Mouse (Mus musculus): Measurements from ENCODE around the gene Wnt9a. TPM values are rescaled to one million over a fixed set of nuclear protein-coding genes. Genes with fewer than 3 reads are reported as not detected.
A peak's percentile ranks its signal among the peaks of the same experiment; 100 is the strongest.

The Wnt9a gene
- 8.1 and 8.9 TPM in 2 replicates for polyA plus RNA-seq (2015; fragmentation: Nextera tagmentation; extraction: Ambion mirVana)

DNA sequence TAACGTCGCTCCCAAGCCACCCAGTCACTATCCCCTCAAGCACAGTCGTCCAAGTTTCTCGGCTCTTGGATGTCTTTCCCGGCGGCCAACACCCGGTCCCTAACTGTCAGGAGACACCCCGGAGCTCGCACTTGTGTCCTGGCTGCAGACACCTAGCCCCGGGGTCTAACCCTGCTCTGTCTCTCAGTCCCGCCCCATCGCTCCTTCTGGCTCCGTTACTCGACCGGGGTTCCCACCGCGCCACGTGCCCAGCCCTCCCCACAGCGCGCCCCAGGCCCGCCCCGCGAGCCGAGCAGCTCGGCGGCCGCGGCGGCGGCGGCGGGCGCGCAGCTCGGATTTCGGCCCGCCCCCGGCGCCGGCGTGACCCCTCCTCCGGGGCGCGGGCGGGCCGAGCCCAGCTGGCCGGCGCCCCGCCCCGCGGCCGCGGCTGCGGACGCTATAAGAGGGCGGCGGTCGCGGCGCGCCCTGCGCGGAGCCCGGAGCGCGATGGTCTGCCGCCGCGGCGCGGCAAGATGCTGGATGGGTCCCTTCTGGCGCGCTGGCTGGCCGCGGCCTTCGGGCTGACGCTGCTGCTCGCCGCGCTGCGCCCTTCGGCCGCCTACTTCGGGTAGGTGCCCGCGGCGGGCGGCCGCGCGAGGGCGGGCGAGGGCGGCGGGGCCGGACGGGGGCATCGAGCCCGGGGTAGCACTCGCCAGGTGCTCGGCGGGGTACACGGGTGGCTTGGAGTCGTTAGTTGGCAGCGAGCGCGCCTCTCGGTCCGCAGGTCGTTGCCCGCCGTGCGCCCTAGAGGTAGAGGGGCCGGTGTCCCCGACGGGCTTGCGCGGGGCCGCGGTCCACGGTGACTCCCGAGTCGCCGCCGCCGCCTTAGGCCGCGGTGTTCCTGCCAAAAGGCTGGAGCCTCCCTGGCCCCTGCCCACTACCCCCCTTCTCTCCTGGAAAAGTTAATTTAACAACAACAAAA is at the start of gene Wnt9a:
TSS of gene Wnt9a (plus strand) at position 468 of the 961 bp plus-strand sequence.
- Histone ChIP-seq H3K36me3 (no peaks in the 10 kb centered on the region), H3K27ac (peak within 1 kb of the TSS; percentile 76; the same call in 1 of the 2 replicates), H3K9me3 (no peaks in the 10 kb centered on the region), H3K4me3 (peak within 1 kb of the TSS; percentile 75), H3K4me1 (peaks cover 63% of the 10 kb centered on the region), H3K9ac (peak within 1 kb of the TSS; percentile 84), H3K27me3 (peaks cover 75% of the 10 kb centered on the region), H3K4me2 (replicated peaks) (peak within 1 kb of the TSS; percentile 89)
- ATAC-seq (ENCODE audit: low FRiP score, low read depth), result peak; percentile 70
- WGBS, result under 1% methylated on average over 113 of the region's 128 CpGs

DNA sequence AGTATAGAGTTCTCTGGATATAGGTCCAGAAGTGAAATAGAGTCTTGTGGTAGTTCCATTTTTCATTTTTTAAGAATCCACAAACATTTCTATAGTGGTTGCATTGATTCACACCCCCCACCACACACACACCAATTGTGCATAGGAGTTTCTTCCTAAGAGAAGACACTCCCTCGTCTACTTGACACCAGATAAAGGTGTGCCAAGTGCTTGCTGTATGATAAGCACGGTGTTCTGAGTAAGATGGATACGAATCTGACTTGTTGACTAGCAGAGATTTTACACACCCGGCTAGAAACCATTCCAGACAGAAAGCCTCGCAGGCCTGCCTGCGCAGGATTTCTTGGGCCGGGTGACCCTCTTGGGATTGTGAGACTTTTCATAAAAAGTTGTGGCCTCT is 47.1 kb upstream of the Wnt9a start:
- peaks cover 13% of the 10 kb centered on the region for H3K4me1 ChIP-seq
- H3K27ac ChIP-seq, result no peak overlapping the region
- no peak overlapping the region for H3K4me3 ChIP-seq
- no peak overlapping the region for H3K9ac ChIP-seq
- ATAC-seq (ENCODE audit: low FRiP score, low read depth), result no peak
- H3K4me2 ChIP-seq (replicated peaks), result no peak overlapping the region
- peaks cover 44% of the 10 kb centered on the region for H3K27me3 ChIP-seq
- H3K36me3 ChIP-seq, result no peaks in the 10 kb centered on the region
- H3K9me3 ChIP-seq, result no peaks in the 10 kb centered on the region
- 86% methylated on average over 7 of the region's 7 CpGs for WGBS

DNA sequence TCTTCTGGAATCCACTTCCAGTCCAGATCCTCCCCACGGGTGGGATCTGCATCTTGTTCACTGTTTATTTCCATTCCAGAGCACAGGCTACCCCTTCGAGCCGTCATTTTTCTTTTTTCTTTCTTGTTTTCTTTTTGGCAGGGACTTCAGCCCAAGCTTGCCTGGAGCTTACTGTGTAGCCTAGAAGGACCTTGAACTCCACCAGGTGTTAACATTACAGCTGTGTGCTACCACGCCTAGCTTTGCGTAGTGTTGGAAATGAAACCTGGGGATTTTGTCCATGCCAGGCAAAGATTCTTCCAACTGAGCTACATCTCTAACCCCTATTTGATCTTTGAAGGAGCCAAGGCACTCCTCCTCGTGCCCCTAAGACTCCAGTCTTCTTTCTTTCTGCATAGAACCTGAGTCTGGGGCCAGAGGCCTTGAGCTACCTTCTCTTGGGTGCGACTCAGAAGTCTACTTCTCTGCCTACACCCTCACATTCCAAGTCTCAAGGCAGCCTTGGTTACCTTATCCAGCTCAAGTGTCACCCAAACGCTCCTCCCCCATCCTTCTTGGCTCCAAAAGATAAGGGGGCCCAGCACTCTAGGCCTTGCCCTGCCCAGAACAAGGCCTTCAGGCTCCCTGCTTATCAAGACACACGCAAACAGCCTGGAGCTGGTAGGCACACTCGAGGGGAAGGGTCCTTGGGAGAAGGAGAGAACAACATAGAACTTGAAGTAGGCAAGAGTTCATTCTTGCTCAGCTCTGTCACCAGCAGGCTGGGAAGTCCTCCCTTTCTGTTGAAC is 45.8 kb upstream of the Wnt9a start:
- H3K9me3 ChIP-seq, result no peaks in the 10 kb centered on the region
- no peak overlapping the region for H3K9ac ChIP-seq
- H3K27ac ChIP-seq, result no peak overlapping the region
- 82% methylated on average over 10 of the region's 10 CpGs for WGBS
- peaks cover 13% of the 10 kb centered on the region for H3K4me1 ChIP-seq
- no peaks in the 10 kb centered on the region for H3K36me3 ChIP-seq
- no peak overlapping the region for H3K4me2 ChIP-seq (replicated peaks)
- ATAC-seq (ENCODE audit: low FRiP score, low read depth), result no peak
- H3K27me3 ChIP-seq, result peaks cover 52% of the 10 kb centered on the region
- no peak overlapping the region for H3K4me3 ChIP-seq

DNA sequence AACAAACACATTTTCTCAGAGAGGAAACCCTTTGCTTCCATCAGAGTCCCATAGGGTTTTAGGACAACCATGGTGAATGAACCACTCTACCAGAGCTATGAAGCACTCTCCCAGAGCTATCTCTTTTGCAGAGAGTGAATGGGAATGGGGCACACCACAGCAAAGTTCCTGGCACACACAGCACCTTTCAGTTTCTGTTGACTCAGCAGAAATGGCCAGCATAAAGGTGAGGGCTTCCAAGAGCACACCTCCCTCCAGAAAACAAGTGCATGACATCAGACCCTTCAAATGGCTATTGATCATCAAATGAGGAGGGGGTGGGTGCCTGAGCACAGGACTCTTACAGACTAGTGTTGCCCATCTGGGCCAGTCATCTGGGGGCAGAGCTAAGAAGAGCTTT is 44.4 kb upstream of the Wnt9a start:
- H3K4me3 ChIP-seq, result no peak overlapping the region

DNA sequence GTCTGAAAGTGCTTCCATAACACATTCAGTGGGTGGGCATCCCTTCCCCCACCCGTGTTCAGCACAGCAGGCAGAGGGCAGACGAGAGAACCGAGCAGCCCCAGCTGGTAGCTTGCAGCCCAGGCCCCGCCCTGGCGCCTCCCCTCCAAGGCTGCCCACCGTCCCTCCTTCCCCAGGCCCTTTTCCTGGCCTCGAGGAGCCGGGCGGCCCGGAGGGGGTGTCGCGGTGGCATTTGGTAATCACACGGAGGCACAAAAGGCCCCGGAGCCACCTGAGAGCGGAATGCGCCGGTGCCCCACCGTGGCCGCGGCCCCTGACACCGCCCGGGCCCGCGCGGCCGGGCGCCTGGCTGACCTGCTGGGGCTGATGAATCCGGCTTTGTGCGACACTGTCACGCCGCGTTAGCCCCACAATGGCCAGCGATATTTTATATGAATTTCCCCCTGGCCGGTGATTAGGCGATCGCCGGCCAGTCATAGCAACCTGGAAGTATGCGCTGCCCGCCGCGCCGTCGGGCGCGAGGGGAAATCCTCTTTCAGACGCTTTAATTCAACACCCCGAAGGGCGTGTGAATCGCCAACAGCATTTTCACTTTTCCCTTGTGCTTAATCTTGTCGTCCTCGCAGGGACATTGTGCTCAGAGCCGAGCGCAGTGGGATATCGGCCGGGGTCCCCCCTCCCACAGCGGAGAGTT is 42.7 kb upstream of the Wnt9a start:
- Histone ChIP-seq H3K4me1 (peaks cover 13% of the 10 kb centered on the region), H3K27ac (no peak overlapping the region), H3K36me3 (no peaks in the 10 kb centered on the region), H3K4me2 (replicated peaks) (peak overlapping the region; percentile 87), H3K27me3 (peaks cover 62% of the 10 kb centered on the region), H3K4me3 (peak overlapping the region; percentile 57), H3K9ac (peak overlapping the region; percentile 79), H3K9me3 (peaks cover 10% of the 10 kb centered on the region; the same call in 1 of the 2 replicates)
- peak; percentile 70 for ATAC-seq (ENCODE audit: low FRiP score, low read depth)
- under 1% methylated on average over 50 of the region's 56 CpGs for WGBS

More for the DNA sequence above, 44.4 kb upstream of the Wnt9a start:
- Histone ChIP-seq H3K27me3 (peaks cover 61% of the 10 kb centered on the region), H3K9ac (no peak overlapping the region), H3K27ac (no peak overlapping the region), H3K4me2 (replicated peaks) (no peak overlapping the region), H3K9me3 (no peaks in the 10 kb centered on the region), H3K36me3 (no peaks in the 10 kb centered on the region), H3K4me1 (peaks cover 13% of the 10 kb centered on the region)
- ATAC-seq (ENCODE audit: low FRiP score, low read depth), result no peak

DNA sequence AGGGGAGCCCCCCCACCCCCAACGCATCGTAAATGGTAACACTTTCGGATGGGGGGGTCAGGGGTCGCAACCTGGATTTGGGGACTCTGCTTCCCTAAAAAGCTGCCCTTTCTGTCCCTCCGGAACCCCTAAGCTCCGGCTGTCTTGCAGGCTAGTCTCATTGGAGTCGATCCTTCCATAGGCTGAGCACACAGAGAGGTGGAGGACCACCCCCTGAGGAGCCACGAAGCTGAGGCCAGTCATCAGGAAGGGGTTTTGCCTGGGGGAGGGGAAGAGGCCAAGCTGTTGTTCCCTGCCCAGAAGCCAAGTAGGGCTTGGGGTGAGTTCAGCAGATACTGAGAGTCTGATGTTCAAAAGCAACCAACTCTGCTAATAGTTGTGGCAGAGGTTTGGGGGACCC is 42.1 kb upstream of the Wnt9a start:
- WGBS, result 7% methylated on average over 8 of the region's 8 CpGs
- no peak for ATAC-seq (ENCODE audit: low FRiP score, low read depth)
- H3K4me2 ChIP-seq (replicated peaks), result peak overlapping the region; percentile 87
- H3K27me3 ChIP-seq, result peaks cover 62% of the 10 kb centered on the region
- H3K9me3 ChIP-seq, result peaks cover 12% of the 10 kb centered on the region; the same call in 1 of the 2 replicates
- peak overlapping the region; percentile 57 for H3K4me3 ChIP-seq
- H3K36me3 ChIP-seq, result no peaks in the 10 kb centered on the region
- peaks cover 13% of the 10 kb centered on the region for H3K4me1 ChIP-seq
- H3K9ac ChIP-seq, result peak overlapping the region; percentile 79
- H3K27ac ChIP-seq, result no peak overlapping the region

DNA sequence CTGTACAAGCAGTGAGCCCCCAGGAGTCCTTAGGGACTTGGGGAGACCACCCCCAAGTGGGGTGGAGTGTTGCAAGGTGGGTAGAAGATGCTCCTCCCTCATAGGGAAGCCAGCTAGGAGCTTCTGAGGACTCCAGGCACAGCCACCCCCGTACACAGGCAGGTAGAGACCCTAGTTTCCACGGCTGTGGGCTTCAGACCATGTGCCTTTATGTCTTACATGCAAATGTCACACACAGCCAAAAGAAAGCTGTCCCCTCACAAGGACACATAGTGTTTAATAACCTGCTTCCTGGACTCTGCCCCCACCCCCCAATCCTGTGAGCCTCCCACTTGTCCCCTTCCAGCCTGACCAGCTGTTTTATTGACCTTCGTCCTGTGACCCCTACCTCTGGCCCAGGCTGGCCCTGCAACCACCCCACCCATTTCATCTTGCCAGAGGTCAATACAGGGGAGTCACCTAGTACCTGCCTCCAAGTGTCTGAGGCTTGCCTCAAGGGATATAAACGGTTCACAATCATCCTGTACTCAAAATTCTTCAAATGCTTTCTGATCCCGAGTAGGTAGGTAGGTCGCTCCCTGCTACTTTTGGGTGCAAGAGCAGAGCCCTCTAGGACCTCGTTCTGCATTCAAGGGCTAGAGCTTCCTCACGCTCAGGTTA is 41.4 kb upstream of the Wnt9a start:
- peaks cover 59% of the 10 kb centered on the region for H3K27me3 ChIP-seq
- 61% methylated on average over 8 of the region's 8 CpGs for WGBS
- no peak overlapping the region for H3K9ac ChIP-seq

DNA sequence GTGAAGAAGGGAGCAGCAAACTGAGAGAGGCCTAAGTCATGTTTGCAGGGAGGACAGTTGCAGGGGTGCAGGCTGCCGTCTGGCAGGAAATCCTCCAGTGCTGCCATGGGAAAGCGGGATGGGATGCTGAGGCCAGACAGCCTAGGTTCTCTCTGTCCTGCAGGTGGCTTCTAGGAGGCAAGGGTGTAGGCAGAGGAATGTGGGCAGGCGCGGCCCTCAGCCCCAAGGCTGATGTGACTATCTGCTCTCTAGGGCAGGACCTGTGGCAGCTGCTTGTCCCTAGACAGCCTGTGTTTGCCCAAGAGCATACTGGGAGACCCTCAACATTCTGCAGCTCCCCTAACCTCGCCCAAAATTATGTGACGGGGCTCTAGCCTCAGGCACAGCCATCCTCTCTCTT is 40.0 kb upstream of the Wnt9a start:
- Histone ChIP-seq H3K9me3 (peaks cover 12% of the 10 kb centered on the region; the same call in 1 of the 2 replicates), H3K27ac (no peak overlapping the region), H3K4me1 (peaks cover 13% of the 10 kb centered on the region), H3K4me3 (no peak overlapping the region), H3K27me3 (peaks cover 56% of the 10 kb centered on the region), H3K9ac (no peak overlapping the region), H3K36me3 (no peaks in the 10 kb centered on the region), H3K4me2 (replicated peaks) (no peak overlapping the region)
- 32% methylated on average over 6 of the region's 6 CpGs for WGBS
- ATAC-seq (ENCODE audit: low FRiP score, low read depth), result no peak

More for the DNA sequence above, 41.4 kb upstream of the Wnt9a start:
- ATAC-seq (ENCODE audit: low FRiP score, low read depth), result no peak
- H3K4me1 ChIP-seq, result peaks cover 13% of the 10 kb centered on the region
- H3K36me3 ChIP-seq, result no peaks in the 10 kb centered on the region
- H3K27ac ChIP-seq, result no peak overlapping the region
- H3K4me2 ChIP-seq (replicated peaks), result no peak overlapping the region
- H3K9me3 ChIP-seq, result peaks cover 12% of the 10 kb centered on the region; the same call in 1 of the 2 replicates
- no peak overlapping the region for H3K4me3 ChIP-seq

DNA sequence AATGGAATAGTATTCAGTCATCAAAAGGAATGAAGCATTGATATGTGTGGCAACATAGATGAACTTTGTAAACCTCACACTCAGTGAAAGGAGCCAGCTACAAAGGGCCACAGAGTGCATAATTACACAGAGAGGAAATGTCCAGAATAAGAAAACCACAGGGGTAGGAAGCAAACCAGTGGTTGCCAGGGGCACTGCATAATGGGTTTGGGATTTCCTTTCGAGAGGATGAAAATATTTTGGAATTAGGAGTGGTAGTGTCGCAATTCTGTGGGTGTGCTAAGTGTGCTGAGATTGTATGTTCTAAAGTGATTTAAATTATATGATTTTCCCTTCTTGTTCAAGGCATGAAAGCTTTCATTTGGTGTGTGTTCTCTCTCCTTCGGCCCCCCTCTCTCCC is 32.5 kb upstream of the Wnt9a start:
- H3K9me3 ChIP-seq, result peaks cover under 1% of the 10 kb centered on the region; the same call in 1 of the 2 replicates
- no peak overlapping the region for H3K4me3 ChIP-seq
- no peaks in the 10 kb centered on the region for H3K4me1 ChIP-seq
- no peak overlapping the region for H3K27ac ChIP-seq
- ATAC-seq (ENCODE audit: low FRiP score, low read depth), result no peak
- peaks cover 32% of the 10 kb centered on the region for H3K27me3 ChIP-seq
- H3K36me3 ChIP-seq, result no peaks in the 10 kb centered on the region
- WGBS, result 53% methylated on average over 3 of the region's 3 CpGs
- H3K4me2 ChIP-seq (replicated peaks), result no peak overlapping the region
- no peak overlapping the region for H3K9ac ChIP-seq

DNA sequence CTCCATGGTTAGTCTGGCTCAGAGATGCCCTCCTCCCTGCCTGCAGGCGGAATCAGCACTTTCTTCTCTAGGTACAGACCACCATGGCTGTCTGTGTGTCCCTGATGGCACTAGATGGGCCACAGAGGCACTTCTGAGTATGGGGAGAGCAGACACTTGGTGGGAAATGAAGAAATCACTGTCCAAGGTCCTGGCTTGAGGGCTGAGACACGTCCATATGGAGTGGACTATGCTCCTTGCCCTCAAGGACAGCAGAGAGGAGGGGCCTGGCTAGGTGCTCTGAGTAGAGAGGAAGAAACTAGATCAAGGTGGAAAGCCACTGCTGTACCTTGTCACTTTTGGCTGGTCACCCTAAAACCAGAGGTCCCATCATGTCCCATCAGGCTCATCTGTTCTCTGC is 29.9 kb upstream of the Wnt9a start:
- Histone ChIP-seq H3K9ac (no peak overlapping the region), H3K9me3 (no peaks in the 10 kb centered on the region), H3K27me3 (peaks cover 53% of the 10 kb centered on the region), H3K4me1 (no peaks in the 10 kb centered on the region), H3K36me3 (no peaks in the 10 kb centered on the region), H3K4me2 (replicated peaks) (no peak overlapping the region), H3K4me3 (no peak overlapping the region), H3K27ac (no peak overlapping the region)
- WGBS, result 26% methylated on average over 2 of the region's 2 CpGs
- no peak for ATAC-seq (ENCODE audit: low FRiP score, low read depth)

DNA sequence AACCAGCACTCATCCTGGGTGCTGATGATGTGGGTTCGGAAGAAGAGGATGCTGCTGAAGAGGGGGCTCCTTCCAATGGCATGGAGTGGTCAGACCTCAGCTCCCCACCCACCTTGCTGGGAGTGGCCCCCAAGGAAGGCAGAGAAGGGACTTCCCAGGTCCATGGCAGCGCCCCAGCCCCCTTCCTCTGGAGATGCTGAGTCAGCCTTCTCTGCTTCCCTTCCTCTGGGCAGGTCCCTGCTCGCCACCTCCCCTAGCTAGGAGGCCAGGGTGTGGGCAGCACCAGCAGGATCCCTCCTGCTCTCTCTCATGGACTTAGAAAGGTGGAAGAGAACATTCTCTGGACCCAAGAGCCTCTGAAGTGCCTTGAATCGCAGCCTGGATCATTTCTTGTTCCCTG is 28.7 kb upstream of the Wnt9a start:
- Histone ChIP-seq H3K4me2 (replicated peaks) (no peak overlapping the region), H3K27me3 (peaks cover 62% of the 10 kb centered on the region), H3K4me1 (peaks cover 5% of the 10 kb centered on the region; the same call in 1 of the 2 replicates), H3K36me3 (no peaks in the 10 kb centered on the region), H3K9me3 (no peaks in the 10 kb centered on the region), H3K27ac (no peak overlapping the region), H3K9ac (no peak overlapping the region), H3K4me3 (no peak overlapping the region)
- 75% methylated on average over 4 of the region's 4 CpGs for WGBS
- no peak for ATAC-seq (ENCODE audit: low FRiP score, low read depth)
